Mouse (Mus musculus) thymus, postnatal 4 days (tissue): Measurements from ENCODE around the gene Polg2.
"Not testable (repeated sequence)": the region's sequence is repeated elsewhere in the genome, so short reads cannot be mapped to it uniquely, and the experiment has no call there.

Experiments
- DNase-seq: peaks from one replicate; pipeline ENCODE4 v3.0.0; 2021

Polg2 gene

DNA sequence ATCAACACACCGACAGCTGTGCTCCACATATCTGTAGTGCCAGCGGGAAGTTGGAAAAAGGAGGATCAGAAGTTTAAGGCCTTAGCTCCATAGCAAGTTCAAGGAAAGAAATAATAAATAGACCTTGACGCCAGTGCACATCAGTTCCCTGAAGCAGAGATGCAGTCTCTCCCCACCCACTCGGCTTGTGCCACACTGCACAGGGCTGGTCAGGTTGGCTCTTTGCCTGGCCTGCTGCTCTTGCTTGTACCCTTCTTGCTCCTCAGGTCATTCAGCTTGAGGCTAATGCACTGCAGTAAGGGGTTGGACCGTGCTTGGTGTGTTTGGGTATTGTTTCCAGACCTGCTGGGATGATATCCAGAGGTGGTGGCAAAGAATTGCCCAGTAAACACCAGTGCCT, 18.8 kb downstream of the Polg2 start:
- DNase-seq = no peak

DNA sequence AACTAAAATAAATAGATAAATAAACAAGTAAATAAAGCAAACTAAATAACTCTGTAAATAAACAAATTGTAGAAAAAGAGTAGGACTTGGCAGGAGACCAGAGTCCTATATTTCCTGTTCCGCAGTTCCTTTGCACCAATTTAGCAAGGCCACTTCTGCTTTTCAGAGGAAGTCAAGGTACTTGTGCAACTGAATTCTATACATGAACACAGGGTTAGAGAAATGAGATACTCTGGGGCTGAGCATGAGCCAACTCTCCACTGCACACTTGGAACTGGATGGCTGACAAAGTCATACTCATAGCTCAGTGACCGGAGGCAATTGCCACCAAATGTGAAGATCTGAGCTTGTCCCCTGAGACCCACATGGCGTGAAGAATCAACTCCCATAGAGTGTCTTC, 20.3 kb downstream of the Polg2 start:
- no peak for DNase-seq

DNA sequence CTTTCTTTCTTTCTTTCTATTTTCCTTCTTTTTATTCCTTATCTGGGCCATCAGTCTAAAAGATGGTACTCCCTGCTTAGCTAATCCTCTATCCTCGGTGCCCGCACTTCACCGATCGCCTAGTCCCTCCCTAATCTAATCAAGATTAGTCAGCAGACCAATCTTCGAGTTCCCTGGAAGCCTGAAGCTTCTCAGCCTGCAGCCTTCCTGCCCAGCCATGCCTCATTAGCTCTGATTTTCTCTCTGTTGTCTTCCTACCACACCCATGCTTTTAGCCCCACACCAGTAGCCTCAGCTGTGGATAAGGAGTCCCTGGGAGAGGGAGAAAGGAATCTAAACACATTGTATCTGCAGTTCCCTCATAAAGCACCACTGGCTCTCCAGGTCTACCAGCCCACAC, 23.8 kb downstream of the Polg2 start:
- DNase-seq = no peak

DNA sequence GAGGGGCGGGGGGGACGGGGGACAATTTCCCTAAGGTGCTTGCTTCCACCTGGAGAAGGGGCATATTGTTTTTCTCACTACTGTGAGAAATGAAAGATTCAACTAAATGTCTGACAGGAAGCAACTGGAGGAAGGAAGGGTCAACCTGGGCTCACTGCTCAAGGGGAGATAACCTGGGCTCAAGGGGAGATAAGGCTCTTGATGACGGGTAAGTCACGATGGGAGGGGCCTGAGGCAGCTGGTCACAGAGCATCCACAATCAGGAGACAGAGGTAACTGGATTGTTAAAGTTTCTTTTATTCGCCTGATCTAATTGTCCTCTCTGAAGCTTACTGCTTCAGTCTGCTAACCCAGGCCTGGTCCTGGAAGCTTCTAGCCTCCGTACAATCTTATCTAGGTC, 26.0 kb downstream of the Polg2 start:
- DNase-seq = no peak

DNA sequence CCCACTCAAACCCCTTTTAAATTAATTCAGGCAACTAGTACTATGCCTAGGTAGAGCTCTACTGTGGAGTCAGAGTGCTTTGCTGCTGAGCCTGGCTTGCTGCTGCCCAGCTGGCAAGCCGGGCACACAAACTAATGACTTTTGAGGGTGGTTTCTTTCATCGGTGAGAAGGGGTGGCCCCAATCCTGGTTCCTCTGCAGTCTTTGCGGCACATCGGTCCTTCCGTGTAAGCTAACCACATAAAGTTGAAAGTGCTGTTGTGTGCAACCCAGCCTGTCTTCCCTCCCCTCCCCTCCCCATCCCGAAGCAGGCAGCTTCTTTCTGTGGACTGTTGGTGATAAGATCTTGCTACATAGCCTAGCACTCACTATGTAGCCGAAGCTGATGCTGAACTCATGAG, 27.2 kb downstream of the Polg2 start:
- DNase-seq = peak; percentile 63

DNA sequence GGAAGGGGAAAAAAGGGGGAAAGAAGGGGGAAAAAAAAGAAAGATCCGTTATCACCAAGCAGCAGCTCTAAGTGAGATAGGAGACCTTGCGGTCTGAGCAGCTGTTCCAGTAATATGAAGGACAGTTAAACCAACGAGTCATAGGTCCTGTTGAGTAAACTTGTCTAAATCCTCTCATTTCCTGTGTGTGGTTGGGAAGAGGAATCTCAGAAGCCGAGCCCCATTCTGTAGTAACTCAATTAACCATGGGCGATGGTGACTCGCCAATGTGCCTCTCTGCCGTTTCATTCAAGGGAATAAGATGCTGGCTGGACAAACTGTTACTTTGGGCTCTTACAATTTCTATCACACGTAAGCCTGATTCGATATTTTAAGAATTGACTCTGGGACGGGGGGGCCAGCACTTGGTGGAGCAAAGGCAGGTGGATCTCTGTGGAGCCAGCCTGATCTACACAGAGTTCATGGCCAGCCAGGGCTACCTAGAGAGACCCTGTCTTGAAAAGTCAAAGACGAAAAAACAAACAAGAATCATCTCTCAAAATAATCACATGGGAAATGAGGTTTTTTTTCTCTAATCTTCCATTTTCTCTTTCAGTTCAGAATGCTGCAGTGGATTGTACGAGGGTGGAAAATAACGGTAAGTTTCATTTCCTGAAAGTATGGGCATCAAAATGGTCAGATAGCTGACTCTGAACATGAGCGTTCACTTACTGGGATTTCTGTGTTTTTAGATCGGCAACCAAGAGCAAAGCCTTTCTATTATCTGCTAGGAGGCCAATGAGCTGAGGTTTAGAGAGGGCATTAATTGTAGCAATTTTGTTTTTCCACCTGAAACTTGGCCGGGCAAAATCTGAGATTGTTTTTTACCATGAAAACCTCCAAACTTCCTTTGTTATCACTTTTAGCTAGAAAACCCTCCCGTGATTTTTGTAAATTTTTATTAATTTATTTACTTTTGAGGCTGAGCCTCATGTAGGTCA, 28.0 kb downstream of the Polg2 start, which contains the start of gene Milr1:
Gene Milr1 (plus strand): TSS at position 188 of the 980 bp plus-strand sequence.
- DNase-seq = peak; percentile 45

DNA sequence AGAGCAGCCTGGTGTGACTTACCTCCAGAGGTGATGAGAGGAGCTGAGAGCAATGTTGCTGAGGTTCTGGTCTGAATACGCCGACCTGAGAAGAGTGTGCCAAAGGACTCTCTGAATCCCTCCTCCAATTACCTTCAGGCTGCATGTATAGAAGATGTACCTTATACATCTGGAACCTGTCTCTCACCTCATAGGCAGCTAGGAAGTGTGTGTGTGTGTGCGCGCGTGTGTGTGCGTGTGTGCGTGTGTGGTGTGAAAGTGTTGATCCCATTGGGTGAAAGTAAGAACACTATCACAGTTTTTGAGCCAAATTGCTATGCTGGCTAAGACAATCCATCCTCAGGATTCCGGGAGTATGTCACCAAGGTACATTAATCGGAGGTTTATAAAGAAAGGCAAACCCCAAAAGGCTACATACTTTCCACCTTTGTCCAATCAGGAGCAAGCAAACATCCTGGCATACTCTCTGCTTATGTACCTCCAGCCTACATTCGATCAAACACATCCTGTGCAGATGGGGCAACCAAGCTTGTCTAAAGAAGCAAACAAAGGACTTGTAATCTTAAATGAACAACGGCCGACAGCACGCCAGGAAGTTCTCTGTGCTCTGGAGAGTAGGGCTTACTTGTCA, 29.1 kb downstream of the Polg2 start, which contains the start of gene Pecam1:
Gene Pecam1 (minus strand): TSS at position 508 of the 631 bp plus-strand sequence.
- DNase-seq = peak; percentile 65

DNA sequence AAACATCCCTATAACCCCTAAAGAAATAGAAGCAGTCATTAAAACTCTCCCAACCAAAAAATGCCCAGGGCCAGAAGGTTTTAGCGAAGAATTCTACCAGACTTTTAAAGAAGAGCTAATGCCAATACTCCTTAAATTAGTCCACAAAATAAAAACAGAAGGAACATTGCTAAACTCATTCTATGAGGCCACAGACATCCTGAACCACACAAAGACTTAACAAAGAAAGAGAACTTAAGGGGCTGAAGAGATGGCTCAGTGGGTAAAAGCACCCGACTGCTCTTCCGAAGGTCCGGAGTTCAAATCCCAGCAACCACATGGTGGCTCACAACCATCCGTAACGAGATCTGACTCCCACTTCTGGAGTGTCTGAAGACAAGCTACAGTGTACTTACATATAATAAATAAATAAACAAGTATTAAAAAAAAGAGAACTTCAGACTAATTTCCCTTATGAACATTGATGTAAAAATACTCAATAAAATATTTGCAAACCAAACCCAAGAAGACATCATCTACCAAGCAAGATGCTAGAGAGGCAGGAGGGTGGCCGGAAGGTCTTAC, 29.7 kb downstream of the Polg2 start:
- not testable (repeated sequence) for DNase-seq

DNA sequence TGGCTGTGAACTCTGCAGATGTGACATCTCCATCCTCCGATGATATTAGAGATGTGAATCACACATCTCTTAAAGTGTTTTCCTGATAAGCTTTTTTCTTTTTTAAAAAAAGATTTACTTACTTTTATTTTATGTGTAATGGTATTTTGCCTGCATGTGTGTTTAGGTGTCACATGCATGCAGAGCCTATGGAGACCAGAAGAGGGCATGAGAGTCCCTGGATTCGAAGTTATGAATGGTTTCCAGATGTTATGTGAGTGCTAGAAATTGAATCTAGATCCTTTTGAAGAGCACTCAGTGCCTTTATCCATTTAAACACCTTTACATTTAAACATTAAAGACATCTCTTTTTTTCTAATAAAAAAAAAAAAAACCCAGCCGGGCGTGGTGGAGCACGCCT, 34.4 kb downstream of the Polg2 start:
- no peak for DNase-seq

DNA sequence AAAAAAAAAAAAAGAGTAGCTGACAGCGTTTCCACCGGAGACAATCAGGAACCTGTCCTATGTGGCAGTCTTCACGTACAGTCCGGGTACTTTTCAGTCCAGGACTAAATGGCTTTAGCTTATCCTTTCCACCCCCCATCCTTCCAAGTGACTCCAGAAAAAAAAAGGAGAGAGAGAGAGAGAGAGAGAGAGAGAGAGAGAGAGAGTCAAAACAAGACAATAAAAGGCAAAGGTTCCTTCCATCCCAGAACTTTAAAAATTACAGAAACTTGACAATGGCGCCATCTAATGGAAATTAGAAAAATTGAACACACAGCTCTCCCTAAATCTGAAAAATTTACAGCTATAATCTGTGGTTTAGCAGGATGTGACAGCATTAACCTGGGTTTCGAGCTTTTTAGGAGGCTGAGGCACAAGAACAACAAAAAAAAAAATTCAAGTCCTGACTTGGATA, 36.9 kb downstream of the Polg2 start:
- no peak for DNase-seq

DNA sequence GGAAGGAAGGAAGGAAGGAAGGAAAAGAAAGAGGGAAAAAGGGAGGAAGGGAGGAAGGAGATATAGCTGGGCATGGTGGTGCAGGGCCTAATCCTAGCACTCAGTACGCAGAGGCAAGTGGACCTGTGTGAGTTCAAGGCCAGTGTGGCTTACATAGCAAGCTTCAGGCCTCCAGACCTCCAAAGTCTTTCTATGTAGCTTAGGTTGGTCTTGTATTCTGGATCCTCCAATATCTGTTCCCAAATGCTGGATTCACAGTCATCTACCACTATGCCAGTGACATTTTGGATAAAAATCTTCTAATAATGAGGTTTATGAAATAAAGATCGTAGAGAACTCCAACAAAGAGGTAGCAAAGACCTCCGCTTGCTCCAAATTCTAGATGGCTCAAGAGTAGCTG, 37.5 kb downstream of the Polg2 start:
- no peak for DNase-seq

DNA sequence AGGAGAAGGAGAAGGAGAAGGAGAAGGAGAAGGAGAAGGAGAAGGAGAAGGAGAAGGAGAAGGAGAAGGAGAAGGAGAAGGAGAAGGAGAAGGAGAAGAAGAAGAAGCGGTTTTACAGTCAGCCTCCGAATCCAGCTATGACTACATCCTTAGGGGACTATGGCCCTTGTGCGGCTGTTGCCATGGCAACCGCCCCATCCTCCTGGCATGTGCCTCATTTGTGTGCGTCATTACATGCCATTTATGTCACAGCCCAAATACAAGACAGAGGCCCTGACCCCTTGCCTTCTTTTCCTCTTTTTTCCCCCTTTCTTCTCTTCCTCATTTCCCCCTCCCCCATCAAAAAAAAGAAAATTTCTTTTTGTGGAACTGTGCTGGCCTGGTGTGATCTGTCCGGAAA, 38.1 kb downstream of the Polg2 start:
- DNase-seq = no peak

DNA sequence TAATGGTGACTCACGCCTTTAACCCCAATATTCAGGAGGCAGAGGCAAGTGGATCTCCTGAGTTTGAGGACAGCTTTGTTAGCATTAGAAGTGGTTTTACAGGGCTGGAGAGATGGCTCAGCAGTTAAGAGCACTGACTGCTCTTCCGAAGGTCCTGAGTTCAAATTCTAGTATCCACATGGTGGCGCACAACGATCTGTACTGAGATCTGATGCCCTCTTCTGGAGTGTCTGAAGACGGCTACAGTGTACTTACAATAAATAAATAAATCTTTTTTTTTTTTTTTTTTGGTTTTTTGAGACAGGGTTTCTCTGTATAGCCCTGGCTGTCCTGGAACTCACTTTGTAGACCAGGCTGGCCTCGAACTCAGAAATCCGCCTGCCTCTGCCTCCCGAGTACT, 38.6 kb downstream of the Polg2 start:
- not testable (repeated sequence) for DNase-seq

DNA sequence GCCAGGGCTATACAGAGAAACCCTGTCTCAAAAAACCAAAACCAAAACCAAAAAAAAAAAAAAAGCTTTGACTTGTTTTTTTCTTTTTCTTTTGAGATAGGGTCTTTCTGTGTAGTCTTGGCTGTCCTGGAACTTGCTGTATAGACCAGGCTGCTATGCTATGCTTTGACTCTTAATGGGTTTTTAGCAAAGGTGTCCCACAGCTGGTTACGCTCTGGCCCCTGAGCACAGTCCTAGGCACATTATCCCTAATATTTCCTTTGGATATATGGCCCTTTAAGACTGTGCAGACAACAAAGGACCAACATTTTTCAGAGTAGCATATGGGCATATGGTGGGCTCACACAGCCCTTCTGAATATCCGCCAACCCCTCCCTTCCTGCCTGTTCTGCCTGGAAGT, 40.2 kb downstream of the Polg2 start:
- no peak for DNase-seq

DNA sequence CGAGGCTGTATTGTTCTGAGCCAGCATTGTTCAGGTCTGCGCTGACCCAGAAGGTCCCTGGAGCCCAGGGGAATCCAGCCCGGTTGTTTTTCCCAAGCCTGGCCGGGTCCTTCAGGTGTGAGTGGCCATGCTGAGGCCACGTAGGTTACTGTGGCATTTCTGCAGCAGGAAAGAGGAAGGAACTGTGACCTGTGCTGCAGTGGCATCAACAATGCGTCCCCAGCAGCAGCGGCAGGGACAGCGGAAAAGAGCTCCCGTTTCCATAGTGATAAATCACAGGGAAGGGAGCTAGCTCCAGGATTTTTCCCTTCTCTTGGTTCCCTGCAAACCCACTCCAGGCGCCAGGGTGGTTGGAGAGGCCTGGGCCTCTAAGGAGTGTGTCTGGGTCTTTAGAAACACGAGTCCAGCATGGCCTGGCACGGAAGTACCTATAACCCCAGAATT, 42.1 kb downstream of the Polg2 start:
- DNase-seq = no peak

DNA sequence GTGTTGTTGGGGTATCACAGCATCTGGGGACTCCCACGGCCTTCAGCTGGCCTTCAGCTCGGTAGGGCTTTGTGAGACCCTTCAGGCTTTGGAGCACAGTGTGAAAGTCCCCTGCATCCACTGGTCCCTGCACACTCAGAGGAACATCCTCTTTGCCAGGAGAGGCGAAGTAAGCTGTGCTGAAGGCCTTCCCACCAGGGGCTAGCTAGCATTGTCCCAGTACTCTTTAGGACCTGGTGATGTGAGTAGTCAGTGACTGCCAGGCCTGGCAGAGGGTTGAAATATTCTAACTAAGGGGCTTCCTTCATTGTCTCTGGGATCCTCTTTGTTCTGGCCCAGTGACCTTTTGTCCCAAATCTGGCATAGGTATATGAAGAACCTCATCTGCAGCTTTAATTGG, 42.7 kb downstream of the Polg2 start:
- no peak for DNase-seq

DNA sequence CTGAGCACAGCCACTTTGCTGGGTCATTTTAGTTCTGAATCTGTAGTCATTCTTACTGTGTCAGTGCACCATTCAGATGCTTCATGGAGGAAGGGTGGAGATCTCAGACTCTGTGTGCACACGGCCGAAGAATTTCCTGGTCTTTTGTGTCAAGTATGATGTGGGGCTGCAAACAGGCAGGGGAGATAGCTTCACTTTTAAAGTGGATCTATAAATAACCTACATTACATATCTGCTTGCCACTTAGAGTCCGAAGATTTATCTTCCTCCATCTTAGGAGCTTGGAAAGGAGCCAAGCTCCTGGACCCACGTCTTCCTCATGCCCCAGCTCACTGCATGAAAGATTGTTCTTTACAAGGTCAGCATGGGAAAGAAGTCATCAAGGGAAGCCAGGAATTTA, 48.6 kb downstream of the Polg2 start:
- no peak for DNase-seq

DNA sequence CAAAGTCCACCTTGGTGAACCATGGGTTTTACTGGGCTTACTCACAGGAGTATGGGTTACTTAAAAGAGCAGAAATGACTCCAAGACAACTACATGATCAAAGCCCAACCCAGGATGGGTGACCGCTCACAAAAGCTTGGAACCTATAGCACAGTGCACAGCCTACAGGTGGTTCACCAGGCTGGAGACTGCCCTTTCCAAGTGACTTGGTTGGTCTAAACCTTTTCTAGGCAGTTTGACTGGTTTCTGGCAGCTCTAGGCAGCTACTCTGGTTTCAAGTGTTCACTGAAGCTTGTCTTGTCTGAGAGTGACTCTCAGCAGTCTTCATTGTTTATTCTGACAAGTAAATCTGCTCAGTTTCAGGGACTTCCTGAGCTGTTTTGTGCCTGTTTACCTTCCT, 49.7 kb downstream of the Polg2 start:
- no peak for DNase-seq

DNA sequence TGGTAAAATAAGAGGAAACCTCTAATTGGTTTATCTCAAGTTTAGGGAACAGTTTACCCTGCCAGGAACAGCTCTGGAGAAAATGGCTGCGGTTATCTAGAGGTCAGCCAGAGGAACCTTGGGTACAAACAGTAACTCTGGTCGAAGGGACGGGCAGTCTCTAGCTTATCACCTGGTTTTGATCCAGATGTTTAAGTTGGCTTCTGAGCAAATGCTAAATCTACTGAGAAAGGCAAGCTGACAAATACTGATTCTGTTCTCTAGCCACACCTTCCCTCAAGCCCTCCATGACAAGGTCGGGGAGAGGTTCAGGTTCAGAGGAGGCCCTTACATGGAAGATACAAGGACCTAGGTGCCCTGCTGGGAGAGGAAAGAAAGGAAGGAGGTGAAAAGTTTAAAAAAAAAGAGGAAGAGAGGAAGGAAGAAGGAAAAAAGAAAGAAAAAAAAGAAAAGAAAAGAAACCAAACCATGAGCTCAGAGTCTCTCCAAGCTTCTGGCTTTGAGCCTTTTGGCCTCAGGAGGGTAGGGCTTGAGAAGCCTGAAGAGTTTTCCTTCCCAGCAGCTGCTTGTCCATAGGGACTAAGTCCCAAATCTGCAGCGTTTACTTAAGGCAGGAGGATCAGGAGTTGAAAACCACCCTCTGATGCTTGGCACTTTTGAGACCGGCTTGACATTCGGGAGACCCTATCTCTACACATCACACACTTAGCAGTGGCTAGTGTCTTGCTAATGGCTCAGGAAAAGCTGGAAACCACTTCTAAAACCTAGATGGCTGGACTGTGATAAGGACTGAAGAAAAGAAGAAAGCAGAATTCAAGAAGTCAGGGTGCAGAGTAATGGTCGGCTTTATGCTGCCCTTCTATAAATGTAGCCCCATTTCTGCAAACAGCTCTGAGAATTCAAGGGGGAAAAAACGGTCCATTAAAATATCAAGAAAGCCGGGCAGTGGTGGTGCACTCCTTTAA, 50.7 kb downstream of the Polg2 start:
- DNase-seq = no peak

DNA sequence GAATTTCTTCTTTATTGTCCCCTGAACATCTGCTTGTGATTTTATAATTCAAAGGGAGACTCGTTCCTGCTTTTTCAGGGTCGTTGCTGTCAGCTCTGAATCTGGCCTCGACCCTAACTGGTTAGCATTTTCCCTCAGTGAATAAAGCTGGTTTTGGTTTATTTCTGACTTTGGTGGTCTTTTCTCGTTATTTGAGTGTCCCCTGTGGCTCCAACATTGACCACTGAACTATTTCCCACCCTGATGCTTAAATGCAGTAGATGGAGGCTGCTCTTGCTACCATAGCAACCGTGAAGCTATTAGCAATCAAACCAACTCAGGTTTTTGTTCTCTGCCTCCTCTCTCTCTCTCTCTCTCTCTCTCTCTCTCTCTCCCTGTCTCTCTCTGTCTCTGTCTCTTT, 51.4 kb downstream of the Polg2 start:
- no peak for DNase-seq

DNA sequence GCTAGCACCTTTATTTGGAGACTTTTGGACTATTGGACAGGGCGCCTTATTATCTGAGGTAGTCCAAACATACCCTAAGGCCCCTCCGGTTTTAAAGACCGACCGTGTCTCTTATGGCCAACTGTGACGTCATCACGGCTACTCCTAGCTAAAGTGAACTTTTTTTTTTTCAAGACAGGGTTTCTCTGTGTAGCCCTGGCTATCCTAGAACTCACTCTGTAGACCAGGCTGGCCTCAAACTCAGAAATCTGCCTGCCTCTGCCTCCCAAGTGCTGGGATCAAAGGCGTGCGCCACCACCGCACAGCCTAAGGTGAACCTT, 54.5 kb downstream of the Polg2 start:
- DNase-seq = not testable (repeated sequence)

DNA sequence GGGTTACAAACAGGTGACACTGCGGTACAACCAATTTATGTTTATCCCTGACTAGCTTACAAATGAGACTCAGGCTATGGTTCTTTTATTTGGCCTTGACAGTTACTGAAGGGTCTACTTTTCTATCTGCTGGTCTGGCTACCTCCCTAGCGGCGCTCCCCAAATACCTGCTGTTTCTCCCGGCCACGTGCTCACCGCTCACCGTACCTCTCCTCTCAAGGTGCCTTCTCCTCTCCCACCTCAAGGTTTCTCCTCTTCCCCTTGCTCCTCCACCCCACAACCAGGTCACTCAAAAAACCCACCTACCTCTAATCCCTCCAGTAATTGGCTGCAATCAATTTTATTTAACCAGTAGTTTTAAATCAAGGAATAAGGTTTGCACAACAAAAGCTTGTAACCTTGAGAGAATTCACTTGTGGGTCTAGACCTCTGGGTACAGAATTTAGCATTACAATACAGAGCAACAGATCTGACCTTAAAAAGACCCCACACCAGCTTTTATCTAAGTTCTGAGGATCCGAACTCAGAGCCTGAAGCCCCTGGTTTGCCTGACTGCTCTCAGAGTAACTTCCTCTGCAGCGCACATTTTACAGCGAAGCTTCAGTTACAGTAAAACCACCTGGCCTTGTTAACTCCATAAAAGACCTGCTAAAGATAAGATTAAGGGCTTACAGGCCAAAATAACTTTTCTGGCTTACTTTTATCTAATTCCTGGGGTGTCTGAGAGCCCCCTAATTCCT, 55.0 kb downstream of the Polg2 start:
- DNase-seq = no peak
